Mouse (Mus musculus): Measurements from ENCODE around the gene Ampd2. TPM values are rescaled to one million over a fixed set of nuclear protein-coding genes. Genes with fewer than 3 reads are reported as not detected.

Ampd2 gene
- polyA plus RNA-seq, 1 experiment from 2014 or later, result 66.2 TPM

GRCm38 (mm10) chr3:108113591-108114289 lies 27.3 kb upstream of the Ampd2 start:
- ATAC-seq (ENCODE audit: low FRiP score, low read depth), result no peak
- no peak overlapping the region for H3K4me3 ChIP-seq
- H3K27me3 ChIP-seq, result no peaks in the 10 kb centered on the region
- H3K36me3 ChIP-seq, result peaks cover 55% of the 10 kb centered on the region
- H3K27ac ChIP-seq (replicated peaks), result no peak overlapping the region
- no peak overlapping the region for H3K4me2 ChIP-seq
- H3K9ac ChIP-seq, result no peak overlapping the region
- H3K4me1 ChIP-seq (replicated peaks), result no peaks in the 10 kb centered on the region
- no peaks in the 10 kb centered on the region for H3K9me3 ChIP-seq
- 93% methylated on average over 7 of the region's 7 CpGs for WGBS

GRCm38 (mm10) chr3:108112666-108113065 lies 26.2 kb upstream of the Ampd2 start:
- Histone ChIP-seq H3K36me3 (peaks cover 63% of the 10 kb centered on the region), H3K9me3 (no peaks in the 10 kb centered on the region), H3K4me1 (replicated peaks) (no peaks in the 10 kb centered on the region), H3K9ac (no peak overlapping the region), H3K4me2 (no peak overlapping the region), H3K27me3 (no peaks in the 10 kb centered on the region), H3K27ac (replicated peaks) (no peak overlapping the region), H3K4me3 (no peak overlapping the region)
- WGBS, result 80% methylated on average over 4 of the region's 4 CpGs
- ATAC-seq (ENCODE audit: low FRiP score, low read depth), result no peak

GRCm38 (mm10) chr3:108112246-108112645 lies 25.8 kb upstream of the Ampd2 start:
- WGBS, result 91% methylated on average over 7 of the region's 7 CpGs
- peaks cover 62% of the 10 kb centered on the region for H3K36me3 ChIP-seq

GRCm38 (mm10) chr3:108111320-108111719 lies 24.9 kb upstream of the Ampd2 start:
- 81% methylated on average over 5 of the region's 5 CpGs for WGBS
- Histone ChIP-seq H3K4me1 (replicated peaks) (no peaks in the 10 kb centered on the region), H3K4me3 (no peak overlapping the region), H3K4me2 (no peak overlapping the region), H3K27me3 (no peaks in the 10 kb centered on the region), H3K36me3 (peaks cover 58% of the 10 kb centered on the region), H3K9me3 (no peaks in the 10 kb centered on the region), H3K27ac (replicated peaks) (no peak overlapping the region), H3K9ac (no peak overlapping the region)
- no peak for ATAC-seq (ENCODE audit: low FRiP score, low read depth)

More at GRCm38 (mm10) chr3:108112246-108112645, 25.8 kb upstream of the Ampd2 start:
- ATAC-seq (ENCODE audit: low FRiP score, low read depth), result no peak
- Histone ChIP-seq H3K4me1 (replicated peaks) (no peaks in the 10 kb centered on the region), H3K27me3 (no peaks in the 10 kb centered on the region), H3K4me2 (no peak overlapping the region), H3K9me3 (no peaks in the 10 kb centered on the region), H3K27ac (replicated peaks) (no peak overlapping the region), H3K4me3 (no peak overlapping the region), H3K9ac (no peak overlapping the region)

- WGBS, result 88% methylated on average over 3 of the region's 3 CpGs
- no peak overlapping the region for H3K4me3 ChIP-seq
- no peak for ATAC-seq (ENCODE audit: low FRiP score, low read depth)
Observed at GRCm38 (mm10) chr3:108105281-108105680, 18.8 kb upstream of the Ampd2 start.

GRCm38 (mm10) chr3:108102075-108102474 lies 15.6 kb upstream of the Ampd2 start:
- 81% methylated on average over 6 of the region's 6 CpGs for WGBS
- Histone ChIP-seq H3K27me3 (no peaks in the 10 kb centered on the region), H3K9me3 (no peaks in the 10 kb centered on the region), H3K9ac (no peak overlapping the region), H3K36me3 (no peaks in the 10 kb centered on the region), H3K4me2 (no peak overlapping the region), H3K4me1 (replicated peaks) (no peaks in the 10 kb centered on the region), H3K27ac (replicated peaks) (no peak overlapping the region), H3K4me3 (no peak overlapping the region)
- ATAC-seq (ENCODE audit: low FRiP score, low read depth), result no peak

More at GRCm38 (mm10) chr3:108105281-108105680, 18.8 kb upstream of the Ampd2 start:
- no peak overlapping the region for H3K9ac ChIP-seq
- peaks cover 28% of the 10 kb centered on the region for H3K36me3 ChIP-seq
- no peaks in the 10 kb centered on the region for H3K27me3 ChIP-seq
- no peak overlapping the region for H3K4me2 ChIP-seq
- H3K4me1 ChIP-seq (replicated peaks), result no peaks in the 10 kb centered on the region
- no peak overlapping the region for H3K27ac ChIP-seq (replicated peaks)
- no peaks in the 10 kb centered on the region for H3K9me3 ChIP-seq

GRCm38 (mm10) chr3:108101594-108101993 lies 15.1 kb upstream of the Ampd2 start:
- Histone ChIP-seq H3K4me1 (replicated peaks) (no peaks in the 10 kb centered on the region), H3K4me2 (no peak overlapping the region), H3K27ac (replicated peaks) (no peak overlapping the region; the same call in 1 of the 2 replicates), H3K27me3 (no peaks in the 10 kb centered on the region), H3K36me3 (no peaks in the 10 kb centered on the region), H3K9me3 (no peaks in the 10 kb centered on the region), H3K4me3 (no peak overlapping the region), H3K9ac (no peak overlapping the region)
- WGBS, result 35% methylated on average over 3 of the region's 3 CpGs
- no peak for ATAC-seq (ENCODE audit: low FRiP score, low read depth)

GRCm38 (mm10) chr3:108098316-108098715 lies 11.9 kb upstream of the Ampd2 start:
- Histone ChIP-seq H3K27ac (replicated peaks) (no peak overlapping the region), H3K4me3 (no peak overlapping the region), H3K9ac (no peak overlapping the region), H3K4me2 (no peak overlapping the region), H3K4me1 (replicated peaks) (no peaks in the 10 kb centered on the region), H3K27me3 (no peaks in the 10 kb centered on the region), H3K36me3 (no peaks in the 10 kb centered on the region), H3K9me3 (no peaks in the 10 kb centered on the region)
- 88% methylated on average over 6 of the region's 6 CpGs for WGBS
- ATAC-seq (ENCODE audit: low FRiP score, low read depth), result no peak

GRCm38 (mm10) chr3:108097656-108098055 lies 11.2 kb upstream of the Ampd2 start:
- 90% methylated on average over 8 of the region's 8 CpGs for WGBS
- no peak overlapping the region for H3K4me3 ChIP-seq
- H3K4me2 ChIP-seq, result no peak overlapping the region
- H3K9me3 ChIP-seq, result no peaks in the 10 kb centered on the region
- no peaks in the 10 kb centered on the region for H3K27me3 ChIP-seq
- H3K9ac ChIP-seq, result no peak overlapping the region
- ATAC-seq (ENCODE audit: low FRiP score, low read depth), result no peak
- no peak overlapping the region for H3K27ac ChIP-seq (replicated peaks)
- no peaks in the 10 kb centered on the region for H3K4me1 ChIP-seq (replicated peaks)
- no peaks in the 10 kb centered on the region for H3K36me3 ChIP-seq

GRCm38 (mm10) chr3:108096726-108097125 lies 10.3 kb upstream of the Ampd2 start:
- no peaks in the 10 kb centered on the region for H3K27me3 ChIP-seq
- no peaks in the 10 kb centered on the region for H3K36me3 ChIP-seq
- no peaks in the 10 kb centered on the region for H3K9me3 ChIP-seq
- no peak overlapping the region for H3K4me2 ChIP-seq
- H3K4me3 ChIP-seq, result no peak overlapping the region
- H3K9ac ChIP-seq, result no peak overlapping the region
- no peak overlapping the region for H3K27ac ChIP-seq (replicated peaks)
- WGBS, result 91% methylated on average over 10 of the region's 10 CpGs
- ATAC-seq (ENCODE audit: low FRiP score, low read depth), result no peak
- no peaks in the 10 kb centered on the region for H3K4me1 ChIP-seq (replicated peaks)

GRCm38 (mm10) chr3:108096226-108096625 lies 9.8 kb upstream of the Ampd2 start:
- Histone ChIP-seq H3K36me3 (no peaks in the 10 kb centered on the region), H3K9me3 (no peaks in the 10 kb centered on the region), H3K4me3 (no peak overlapping the region), H3K27me3 (no peaks in the 10 kb centered on the region), H3K4me2 (no peak overlapping the region), H3K4me1 (replicated peaks) (no peaks in the 10 kb centered on the region), H3K9ac (no peak overlapping the region), H3K27ac (replicated peaks) (no peak overlapping the region)
- no peak for ATAC-seq (ENCODE audit: low FRiP score, low read depth)
- 71% methylated on average over 8 of the region's 8 CpGs for WGBS

GRCm38 (mm10) chr3:108094976-108095760 lies 8.7 kb upstream of the Ampd2 start:
- no peaks in the 10 kb centered on the region for H3K36me3 ChIP-seq
- WGBS, result 94% methylated on average over 12 of the region's 12 CpGs
- H3K9ac ChIP-seq, result no peak overlapping the region
- ATAC-seq (ENCODE audit: low FRiP score, low read depth), result no peak
- H3K9me3 ChIP-seq, result no peaks in the 10 kb centered on the region
- no peak overlapping the region for H3K27ac ChIP-seq (replicated peaks)
- H3K4me2 ChIP-seq, result no peak overlapping the region
- H3K4me3 ChIP-seq, result no peak overlapping the region
- no peaks in the 10 kb centered on the region for H3K27me3 ChIP-seq
- H3K4me1 ChIP-seq (replicated peaks), result no peaks in the 10 kb centered on the region

Data from hindbrain, embryonic 15.5 days (tissue).